Mouse (Mus musculus) left cerebral cortex, adult 11 months (tissue): Measurements from ENCODE around the gene Prh1.
"Not testable (repeated sequence)": the region's sequence is repeated elsewhere in the genome, so short reads cannot be mapped to it uniquely, and the experiment has no call there.

ENCODE experiments used
- DNase-seq: peaks from one replicate; pipeline ENCODE4 v3.0.0; 2022; ENCODE audit warnings: low spot score

Prh1 gene

GRCm38 (mm10) chr6:132569509-132569908 lies at the start of gene Prh1:
TSS of gene Prh1 (plus strand) at chr6:132569809.
- not testable (repeated sequence) for DNase-seq

- DNase-seq = not testable (repeated sequence)
Observed at GRCm38 (mm10) chr6:132595613-132596012, 26.0 kb downstream of the Prh1 start, which contains the start of gene Prp2. TSS of gene Prp2 (plus strand) at chr6:132595913.
